Mouse (Mus musculus) MEL-GATA-1-ER (cell line): ENCODE data around the gene Elavl4.

Experiments used
- DNase-seq: peaks from one replicate; pipeline ENCODE4 v3.0.0-alpha.2; 2012; ENCODE audit warnings: low read depth; ENCODE audit errors: extremely low read depth

Elavl4 gene

GRCm38 (mm10) chr4:110266804-110267575 lies 84.7 kb downstream of the Elavl4 start:
- no peak for DNase-seq

- no peak for DNase-seq
Measured at GRCm38 (mm10) chr4:110264345-110264943, 87.3 kb downstream of the Elavl4 start.

GRCm38 (mm10) chr4:110257360-110257759 lies 94.3 kb downstream of the Elavl4 start:
- DNase-seq: no peak

GRCm38 (mm10) chr4:110255617-110256016 lies 96.1 kb downstream of the Elavl4 start:
- no peak for DNase-seq

GRCm38 (mm10) chr4:110250055-110250454 lies 101.7 kb downstream of the Elavl4 start:
- DNase-seq: no peak

- no peak for DNase-seq
Measured at GRCm38 (mm10) chr4:110242879-110243278, 108.8 kb downstream of the Elavl4 start.

GRCm38 (mm10) chr4:110234554-110234953 lies 117.2 kb downstream of the Elavl4 start:
- DNase-seq: no peak

- DNase-seq: no peak
Measured at GRCm38 (mm10) chr4:110232327-110232726, 119.4 kb downstream of the Elavl4 start.

- no peak for DNase-seq
Measured at GRCm38 (mm10) chr4:110231799-110232198, 119.9 kb downstream of the Elavl4 start.

- no peak for DNase-seq
Measured at GRCm38 (mm10) chr4:110229652-110230051, 122.1 kb downstream of the Elavl4 start.

GRCm38 (mm10) chr4:110229238-110229637 lies 122.5 kb downstream of the Elavl4 start:
- no peak for DNase-seq

- no peak for DNase-seq
Measured at GRCm38 (mm10) chr4:110227621-110228031, 124.1 kb downstream of the Elavl4 start.

- no peak for DNase-seq
Measured at GRCm38 (mm10) chr4:110225492-110225891, 126.2 kb downstream of the Elavl4 start.

GRCm38 (mm10) chr4:110218819-110219218 lies 132.9 kb downstream of the Elavl4 start:
- no peak for DNase-seq

- no peak for DNase-seq
Measured at GRCm38 (mm10) chr4:110217553-110217952, 134.2 kb downstream of the Elavl4 start.

- no peak for DNase-seq
Measured at GRCm38 (mm10) chr4:110214543-110214942, 137.2 kb downstream of the Elavl4 start.

GRCm38 (mm10) chr4:110213666-110214065 lies 138.0 kb downstream of the Elavl4 start:
- DNase-seq: no peak

- DNase-seq: no peak
Measured at GRCm38 (mm10) chr4:110210246-110210645, 141.5 kb downstream of the Elavl4 start.

- DNase-seq: no peak
Measured at GRCm38 (mm10) chr4:110209613-110210012, 142.1 kb downstream of the Elavl4 start.

GRCm38 (mm10) chr4:110201680-110202079 lies 150.0 kb downstream of the Elavl4 start:
- DNase-seq: no peak

- DNase-seq: no peak
Measured at GRCm38 (mm10) chr4:110199897-110200296, 151.8 kb downstream of the Elavl4 start.

- DNase-seq: no peak
Measured at GRCm38 (mm10) chr4:110198600-110198999, 153.1 kb downstream of the Elavl4 start.

GRCm38 (mm10) chr4:110177263-110177662 lies 174.4 kb downstream of the Elavl4 start:
- no peak for DNase-seq
